In the genomic region with DNA sequence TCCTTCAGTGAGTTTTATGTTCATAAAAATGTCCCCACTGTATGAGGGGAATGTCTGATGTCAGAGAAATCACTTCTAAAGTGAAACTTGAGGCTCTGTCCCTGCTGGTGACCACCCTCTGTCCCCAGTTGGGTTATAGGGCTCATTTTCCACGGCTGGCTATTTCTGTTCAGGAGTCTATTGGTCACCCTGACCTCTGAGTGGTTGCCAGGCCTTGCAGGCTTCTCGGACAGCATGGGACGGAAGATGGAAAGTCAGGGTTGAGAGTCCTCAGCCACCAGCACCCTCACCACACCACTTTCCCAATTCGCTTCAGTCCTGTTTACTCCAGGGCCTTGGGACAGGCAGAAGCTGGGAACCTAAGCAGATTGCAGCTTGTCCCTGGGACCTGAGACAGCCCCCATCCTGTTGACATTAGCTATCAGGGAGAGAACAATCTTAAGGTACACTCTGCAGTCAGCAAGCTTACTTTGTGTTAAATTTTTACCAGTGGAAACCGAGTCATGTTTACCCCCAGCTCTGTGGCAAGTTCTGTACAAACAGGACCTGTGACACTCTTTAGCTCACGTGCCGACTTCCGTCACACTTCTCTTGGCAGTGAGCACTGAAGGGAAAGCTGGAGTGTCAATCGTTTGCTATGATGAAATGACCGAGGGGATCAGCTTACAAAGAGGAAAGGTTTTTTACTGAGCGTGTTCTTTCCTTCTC, we compare ENCODE assay signal across 16 mouse cellular contexts. TPM values are rescaled to one million over a fixed set of nuclear protein-coding genes. Genes with fewer than 3 reads are reported as not detected.
DNase-seq lines count a peak whose midpoint lies in the region; ATAC-seq and TF ChIP-seq lines count a peak whose summit lies in the region.
"Had no signal": no experiment of that assay in that cellular context is flagged by ENCODE, and none has a peak within 500 bp of the region (broad histone marks: within the 10 kb centered on the region; RNA-seq: fewer than 3 reads in every experiment).

No protein-coding gene starts in this region.

- H3K27ac ChIP-seq in kidney, postnatal 0 days: 0 out of 2 replicates have a peak overlapping the region, but pooled peaks have one; percentile 6
- H3K27ac ChIP-seq in liver, embryonic 13.5 days: peak overlapping the region; percentile 63
- H3K27ac ChIP-seq in lung, postnatal 0 days (ENCODE audit: low read length): peak overlapping the region; percentile 35; the same call in 1 of the 2 replicates
- H3K27ac ChIP-seq in hindbrain, embryonic 12.5 days: no peak overlapping the region
- H3K27ac ChIP-seq: forebrain, embryonic 12.5 days; hindbrain, embryonic 14.5 days had no signal

- no peak overlapping the region for H3K9ac ChIP-seq in kidney, postnatal 0 days (ENCODE audit: low read depth, low read length)
- no peak overlapping the region for H3K9ac ChIP-seq in liver, embryonic 13.5 days
- H3K9ac ChIP-seq in lung, postnatal 0 days (replicated peaks; ENCODE audit: low read depth): no peak overlapping the region
- H3K9ac ChIP-seq in hindbrain, embryonic 12.5 days: no peak overlapping the region
- H3K9ac ChIP-seq: embryonic facial prominence, embryonic 15.5 days; forebrain, embryonic 12.5 days; hindbrain, embryonic 14.5 days; limb, embryonic 13.5 days had no signal

- TF ChIP-seq EP300 in lung, postnatal 0 days (IDR thresholded peaks at IDR 0.05): peak; percentile 78

- WGBS in kidney, postnatal 0 days: 81% methylated on average over 11 of the region's 11 CpGs
- 69% methylated on average over 11 of the region's 11 CpGs for WGBS in liver, embryonic 13.5 days (ENCODE audit: insufficient replicate concordance)
- WGBS in lung, postnatal 0 days: 50% methylated on average over 11 of the region's 11 CpGs
- WGBS in hindbrain, embryonic 12.5 days: 87% methylated on average over 11 of the region's 11 CpGs

- DNase-seq in kidney, postnatal 0 days (ENCODE audit: low spot score): no peak
- DNase-seq in kidney, adult 18-20 months: no peak
- no peak for DNase-seq in liver, embryonic 13.5 days
- DNase-seq in lung, postnatal 0 days (ENCODE audit: low spot score): peak; percentile 72
- peak; percentile 86 for DNase-seq in yolk sac, embryonic 10.5 days (ENCODE audit: low spot score)
- no peak for DNase-seq in frontal cortex, adult 2 months (ENCODE audit: extremely low spot score in 1 of 2, low spot score in 1 of 2)
- DNase-seq: cerebellum, adult 18-20 months; heart, adult 18-20 months; kidney, adult 8-10 months; thymus, postnatal 4 days had no signal

- H3K4me1 ChIP-seq in kidney, postnatal 0 days (replicated peaks; ENCODE audit: insufficient read depth, low read length): peaks cover 13% of the 10 kb centered on the region
- peaks cover 45% of the 10 kb centered on the region for H3K4me1 ChIP-seq in liver, embryonic 13.5 days (replicated peaks)
- no peaks in the 10 kb centered on the region; the same call in 1 of the 2 replicates for H3K4me1 ChIP-seq in lung, postnatal 0 days (ENCODE audit: insufficient read depth, low read depth, low read length)
- peaks cover 19% of the 10 kb centered on the region; the same call in 1 of the 2 replicates for H3K4me1 ChIP-seq in hindbrain, embryonic 12.5 days

- TF ChIP-seq CTCF in kidney, postnatal 0 days (IDR thresholded peaks at IDR 0.05; ENCODE audit: low read depth): no peak
- no peak for TF ChIP-seq CTCF in lung, postnatal 0 days (IDR thresholded peaks at IDR 0.05)

- H3K27me3 ChIP-seq in kidney, postnatal 0 days (ENCODE audit: insufficient read depth, low read length): no peaks in the 10 kb centered on the region
- H3K27me3 ChIP-seq in liver, embryonic 13.5 days: no peaks in the 10 kb centered on the region
- no peaks in the 10 kb centered on the region for H3K27me3 ChIP-seq in lung, postnatal 0 days (replicated peaks; ENCODE audit: insufficient read depth, low read length)
- H3K27me3 ChIP-seq in hindbrain, embryonic 12.5 days: no peaks in the 10 kb centered on the region
- H3K27me3 ChIP-seq: embryonic facial prominence, embryonic 15.5 days; forebrain, embryonic 12.5 days; limb, embryonic 13.5 days had no signal

- H3K4me3 ChIP-seq in kidney, postnatal 0 days (replicated peaks; ENCODE audit: low read depth, low read length): no peak overlapping the region
- H3K4me3 ChIP-seq in liver, embryonic 13.5 days (replicated peaks): no peak overlapping the region
- H3K4me3 ChIP-seq in lung, postnatal 0 days (ENCODE audit: low read depth, low read length): no peak overlapping the region
- H3K4me3 ChIP-seq in hindbrain, embryonic 12.5 days: no peak overlapping the region
- H3K4me3 ChIP-seq: embryonic facial prominence, embryonic 15.5 days; forebrain, embryonic 12.5 days; limb, embryonic 13.5 days had no signal

- no peaks in the 10 kb centered on the region for H3K36me3 ChIP-seq in kidney, postnatal 0 days (ENCODE audit: insufficient read depth, low read length)
- H3K36me3 ChIP-seq in liver, embryonic 13.5 days: no peaks in the 10 kb centered on the region
- H3K36me3 ChIP-seq in lung, postnatal 0 days (ENCODE audit: insufficient read depth, low read length): no peaks in the 10 kb centered on the region
- no peaks in the 10 kb centered on the region for H3K36me3 ChIP-seq in hindbrain, embryonic 12.5 days
- H3K36me3 ChIP-seq: embryonic facial prominence, embryonic 15.5 days; forebrain, embryonic 12.5 days; limb, embryonic 13.5 days had no signal

- no peak for ATAC-seq in kidney, postnatal 0 days (replicated peaks; ENCODE audit: low FRiP score, low read depth)
- peak; percentile 52 for ATAC-seq in liver, embryonic 13.5 days (ENCODE audit: low read depth)
- peak; percentile 72 for ATAC-seq in lung, postnatal 0 days
- no peak for ATAC-seq in hindbrain, embryonic 12.5 days (ENCODE audit: low FRiP score)
- no peak for ATAC-seq in monocyte, adult 5-6 weeks (replicated peaks; ENCODE audit: insufficient number of reproducible peaks, low FRiP score, low TSS enrichment, poor library complexity, severe bottlenecking)

- no peak overlapping the region for H3K4me2 ChIP-seq in kidney, postnatal 0 days (ENCODE audit: low read length)
- H3K4me2 ChIP-seq in liver, embryonic 13.5 days: no peak overlapping the region
- H3K4me2 ChIP-seq in lung, postnatal 0 days (replicated peaks; ENCODE audit: low read depth, low read length): no peak overlapping the region
- no peak overlapping the region for H3K4me2 ChIP-seq in hindbrain, embryonic 12.5 days (replicated peaks)
- H3K4me2 ChIP-seq: embryonic facial prominence, embryonic 15.5 days; forebrain, embryonic 12.5 days; hindbrain, embryonic 14.5 days; limb, embryonic 13.5 days had no signal

- H3K9me3 ChIP-seq in kidney, postnatal 0 days (replicated peaks; ENCODE audit: low read length): no peaks in the 10 kb centered on the region
- H3K9me3 ChIP-seq in liver, embryonic 13.5 days (replicated peaks): no peaks in the 10 kb centered on the region
- H3K9me3 ChIP-seq in lung, postnatal 0 days (ENCODE audit: low read length): no peaks in the 10 kb centered on the region
- no peaks in the 10 kb centered on the region for H3K9me3 ChIP-seq in hindbrain, embryonic 12.5 days (replicated peaks)
- H3K9me3 ChIP-seq: embryonic facial prominence, embryonic 15.5 days; forebrain, embryonic 12.5 days; limb, embryonic 13.5 days had no signal

RNA-seq across cellular contexts. Expression of a gene that starts 15.9 kb away (rescaled TPM):
- 15.6 and 16.2 TPM in 2 replicates for polyA plus RNA-seq in kidney, postnatal 0 days (2015; fragmentation: Nextera tagmentation; extraction: Ambion mirVana)
- 3.8 and 4.0 TPM in 2 replicates for polyA plus RNA-seq in liver, embryonic 13.5 days (2015; fragmentation: Nextera tagmentation; extraction: Ambion mirVana)
- polyA plus RNA-seq in lung, postnatal 0 days (2015; fragmentation: Nextera tagmentation; extraction: Ambion mirVana): 19.5 and 24.1 TPM in 2 replicates
- polyA plus RNA-seq in hindbrain, embryonic 12.5 days (2016; fragmentation: Nextera tagmentation; extraction: Ambion mirVana): 8.8 and 9.6 TPM in 2 replicates
- 36.5 and 40.8 TPM in 2 replicates for polyA plus RNA-seq in frontal cortex, adult 2 months (2012; rRNA removed)
- total RNA-seq in monocyte, adult 5-6 weeks (2017): 41.2 to 53.3 TPM (median 48.5 TPM) in 3 replicates

Comparison
In these comparisons a context has a peak if more than half of its experiments do, and no peak if none do; other contexts are left out.
1. ATAC-seq: peak in liver, embryonic 13.5 days (single experiment) and lung, postnatal 0 days (single experiment); none in kidney, postnatal 0 days (single experiment), hindbrain, embryonic 12.5 days (single experiment) and monocyte, adult 5-6 weeks (single experiment).
2. DNase-seq: peak in lung, postnatal 0 days (single experiment) and yolk sac, embryonic 10.5 days (single experiment); none in kidney, postnatal 0 days (single experiment), kidney, adult 18-20 months (single experiment), liver, embryonic 13.5 days (single experiment) and frontal cortex, adult 2 months (0 of 2).